Mouse (Mus musculus) spleen, adult 2 months (tissue): ENCODE results near the gene Lamc3.

Experiments
- CTCF ChIP-seq: fragments of 200-500 bp; IDR thresholded peaks from 2 replicates; pipeline ENCODE4 v1.5.1; 2011; ENCODE audit warnings: mild to moderate bottlenecking, inconsistent platforms; ENCODE audit not compliant: insufficient read depth, insufficient read length, insufficient replicate concordance; ENCODE audit errors: extremely low read depth
- POLR2A ChIP-seq: fragments of 200-500 bp; IDR thresholded peaks from 2 replicates; pipeline ENCODE4 v1.6.1; 2011; ENCODE audit warnings: low read depth, low read length, inconsistent platforms

DNA sequence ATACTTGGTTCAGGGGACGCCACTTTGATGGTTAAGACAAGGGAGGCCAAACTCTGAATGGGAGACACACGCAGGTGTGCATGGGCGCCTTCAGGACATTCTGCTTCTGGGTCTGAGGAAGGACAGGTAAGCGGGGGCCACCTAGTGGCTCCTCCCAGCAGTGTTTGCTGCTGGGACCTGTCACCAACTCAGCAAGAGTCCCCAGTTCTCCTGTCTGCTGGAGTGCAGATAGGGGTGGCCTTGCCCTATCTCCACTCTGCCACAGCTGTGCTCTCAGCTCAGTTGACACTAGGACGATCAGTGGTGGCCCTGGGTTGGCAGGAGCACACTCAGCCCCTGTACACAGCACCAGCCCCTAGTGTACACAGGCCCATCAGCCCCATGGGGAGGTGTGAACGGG is 39.2 kb upstream of the Lamc3 start:
- no peak for TF ChIP-seq POLR2A
- peak; percentile 77 for TF ChIP-seq CTCF
